Mouse (Mus musculus): ENCODE measurements around the gene Syn2.

Syn2 gene

GRCm38 (mm10) chr6:115134501-115135331 is at the start of gene Syn2:
Gene Syn2, plus strand, starts transcription at chr6:115134902.
- DNase-seq: peak; percentile 68

GRCm38 (mm10) chr6:115085274-115085841 is 49.3 kb upstream of the Syn2 start:
- DNase-seq: no peak

- no peak for DNase-seq
Observed at GRCm38 (mm10) chr6:115088314-115089106, 46.2 kb upstream of the Syn2 start.

- DNase-seq: no peak
Observed at GRCm38 (mm10) chr6:115091737-115092136, 43.0 kb upstream of the Syn2 start.

GRCm38 (mm10) chr6:115102542-115102941 is 32.2 kb upstream of the Syn2 start:
- no peak for DNase-seq

- DNase-seq: no peak
Observed at GRCm38 (mm10) chr6:115111426-115111825, 23.3 kb upstream of the Syn2 start.

- no peak for DNase-seq
Observed at GRCm38 (mm10) chr6:115122181-115122580, 12.5 kb upstream of the Syn2 start.

GRCm38 (mm10) chr6:115123262-115124201 is 11.2 kb upstream of the Syn2 start:
- DNase-seq: peak; percentile 34

- DNase-seq: peak; percentile 43
Observed at GRCm38 (mm10) chr6:115124675-115125357, 9.9 kb upstream of the Syn2 start.

- no peak for DNase-seq
Observed at GRCm38 (mm10) chr6:115125358-115125720, 9.4 kb upstream of the Syn2 start.

GRCm38 (mm10) chr6:115126232-115126785 is 8.4 kb upstream of the Syn2 start:
- DNase-seq: no peak

- DNase-seq: no peak
Observed at GRCm38 (mm10) chr6:115126851-115127250, 7.9 kb upstream of the Syn2 start.

GRCm38 (mm10) chr6:115127255-115127824 is 7.4 kb upstream of the Syn2 start:
- DNase-seq: no peak

- no peak for DNase-seq
Observed at GRCm38 (mm10) chr6:115135332-115135649, 589 bp downstream of the Syn2 start.

GRCm38 (mm10) chr6:115136156-115136555 is 1.5 kb downstream of the Syn2 start:
- no peak for DNase-seq

- no peak for DNase-seq
Observed at GRCm38 (mm10) chr6:115141446-115141845, 6.7 kb downstream of the Syn2 start.

- DNase-seq: no peak
Observed at GRCm38 (mm10) chr6:115161175-115161574, 26.5 kb downstream of the Syn2 start.

GRCm38 (mm10) chr6:115165863-115166470 is 31.3 kb downstream of the Syn2 start:
- no peak for DNase-seq

- no peak for DNase-seq
Observed at GRCm38 (mm10) chr6:115168921-115169320, 34.2 kb downstream of the Syn2 start.

GRCm38 (mm10) chr6:115169518-115169917 is 34.8 kb downstream of the Syn2 start:
- DNase-seq: no peak

- DNase-seq: peak; percentile 11
Observed at GRCm38 (mm10) chr6:115174845-115175244, 40.1 kb downstream of the Syn2 start.
